Mouse (Mus musculus) frontal cortex, postnatal 25 days (tissue): ENCODE data around the gene Fbln2.
"Not testable (repeated sequence)": the region's sequence is repeated elsewhere in the genome, so short reads cannot be mapped to it uniquely, and the experiment has no call there.

Experiments
- DNase-seq, 2 experiments: peaks; one replicate each; pipeline ENCODE4 v3.0.0; 2022; ENCODE audit warnings: low spot score in 2 of 2

Fbln2 gene

DNA sequence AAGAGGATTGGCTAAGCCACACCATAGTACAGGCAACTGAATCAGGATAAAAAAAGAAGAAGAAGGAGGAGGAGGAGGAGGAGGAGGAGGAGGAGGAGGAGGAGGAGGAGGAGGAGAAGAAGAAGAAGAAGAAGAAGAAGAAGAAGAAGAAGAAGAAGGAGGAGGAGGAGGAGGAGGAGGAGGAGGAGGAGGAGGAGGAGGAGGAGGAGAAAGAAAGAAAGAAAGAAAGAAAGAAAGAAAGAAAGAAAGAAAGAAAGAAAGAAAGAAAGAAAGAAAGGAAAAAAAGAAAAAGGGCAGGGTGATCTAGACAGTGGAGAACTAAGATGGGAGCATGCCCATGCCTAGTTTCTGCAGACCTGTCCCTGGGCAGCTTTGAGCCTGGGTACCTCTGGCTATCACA lies at the start of gene Fbln2:
Fbln2 (plus strand) TSS at position 301 of the 400 bp plus-strand sequence.
- not testable (repeated sequence) for DNase-seq

GRCm38 (mm10) chr6:91163195-91163911 lies 48.9 kb upstream of the Fbln2 start:
- DNase-seq: no peak

DNA sequence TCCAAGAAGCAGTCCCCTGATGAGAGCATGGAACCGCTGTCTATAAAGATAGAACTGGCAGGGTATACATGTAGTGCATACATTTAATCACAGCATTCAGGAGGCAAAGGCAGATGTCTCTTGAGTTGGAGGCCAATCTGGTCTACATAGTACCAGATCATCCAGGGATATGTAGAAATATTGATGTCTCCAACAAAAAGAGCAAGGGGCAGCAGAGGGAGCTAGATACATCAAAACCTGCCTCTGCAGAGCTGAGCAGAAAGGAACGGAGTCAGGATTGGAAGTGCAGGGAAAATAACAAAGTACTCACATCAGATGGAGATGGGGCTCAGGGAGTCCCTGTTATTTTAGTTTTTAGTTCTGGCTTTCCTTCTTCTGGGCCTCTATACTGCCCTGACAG lies 47.7 kb upstream of the Fbln2 start:
- no peak for DNase-seq

GRCm38 (mm10) chr6:91165210-91165609 lies 47.0 kb upstream of the Fbln2 start:
- DNase-seq: peak; percentile 69 to 80

DNA sequence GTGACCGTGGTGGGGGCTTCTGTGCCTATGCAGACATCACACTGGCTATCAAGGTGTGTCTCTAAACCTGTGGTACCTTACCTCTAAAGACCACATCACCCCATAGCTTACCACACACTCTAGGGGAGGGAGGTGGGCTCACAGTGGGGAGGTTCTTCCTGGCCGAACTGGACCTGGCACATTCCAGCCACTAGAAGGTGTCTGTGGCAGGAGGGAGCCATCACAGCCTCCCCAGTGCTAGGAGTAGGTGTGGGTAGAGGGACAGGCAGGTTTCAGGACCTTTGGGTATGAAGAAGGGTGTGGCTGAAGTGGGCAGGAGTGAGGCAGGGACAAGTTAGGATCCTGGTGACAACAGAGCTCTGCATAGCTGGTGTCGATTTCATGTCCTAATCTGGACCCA lies 44.4 kb upstream of the Fbln2 start:
- DNase-seq: no peak

GRCm38 (mm10) chr6:91169129-91169528 lies 43.1 kb upstream of the Fbln2 start:
- no peak for DNase-seq

DNA sequence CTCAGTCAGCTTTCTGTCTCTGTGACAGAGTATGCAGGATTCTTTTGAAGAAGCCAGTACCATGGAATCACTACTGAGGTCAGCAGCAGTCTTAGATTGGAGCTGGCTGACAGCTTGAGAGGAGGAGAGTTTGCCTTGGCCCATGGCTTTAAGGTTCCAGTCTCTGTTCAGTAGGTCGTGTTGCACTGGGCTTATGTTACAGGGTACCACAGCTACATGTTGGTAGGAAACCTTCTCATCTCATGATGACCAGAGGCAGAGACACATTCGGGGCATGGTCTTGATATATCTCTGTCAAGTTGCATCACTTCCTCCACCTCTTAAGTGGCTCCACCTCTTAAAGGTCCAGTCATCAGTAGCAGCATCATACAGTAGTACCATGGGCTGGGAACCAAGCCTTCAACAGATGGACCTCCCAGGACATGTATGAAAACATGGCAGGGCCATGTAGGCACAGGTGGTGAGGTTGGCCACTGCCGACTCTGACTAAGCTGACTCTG lies 40.8 kb upstream of the Fbln2 start:
- no peak for DNase-seq

DNA sequence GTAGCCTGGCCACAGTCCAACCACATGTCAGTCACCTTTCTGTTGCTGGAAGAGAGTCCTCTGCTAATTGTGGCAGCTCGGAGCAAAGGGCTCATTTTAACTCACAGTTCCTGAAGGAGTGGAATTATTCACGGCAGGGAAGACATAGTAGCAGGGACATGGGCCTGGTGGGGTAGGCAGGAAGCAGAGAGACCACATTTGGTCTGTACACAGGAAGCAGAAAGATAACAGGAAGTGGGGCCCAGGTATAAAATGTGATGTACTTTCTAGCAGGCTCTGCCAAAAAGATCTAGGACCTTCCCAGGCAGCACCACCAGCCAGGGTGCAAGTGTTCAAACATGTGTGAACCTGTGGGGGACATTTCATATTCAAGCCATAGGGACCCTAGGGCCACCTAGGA lies 39.9 kb upstream of the Fbln2 start:
- no peak for DNase-seq

- peak; percentile 38 to 58 for DNase-seq
Measured at GRCm38 (mm10) chr6:91173221-91173880, 38.9 kb upstream of the Fbln2 start.

- DNase-seq: no peak
Measured at GRCm38 (mm10) chr6:91174211-91174610, 38.0 kb upstream of the Fbln2 start.

GRCm38 (mm10) chr6:91180767-91181171 lies 31.5 kb upstream of the Fbln2 start:
- DNase-seq: no peak

DNA sequence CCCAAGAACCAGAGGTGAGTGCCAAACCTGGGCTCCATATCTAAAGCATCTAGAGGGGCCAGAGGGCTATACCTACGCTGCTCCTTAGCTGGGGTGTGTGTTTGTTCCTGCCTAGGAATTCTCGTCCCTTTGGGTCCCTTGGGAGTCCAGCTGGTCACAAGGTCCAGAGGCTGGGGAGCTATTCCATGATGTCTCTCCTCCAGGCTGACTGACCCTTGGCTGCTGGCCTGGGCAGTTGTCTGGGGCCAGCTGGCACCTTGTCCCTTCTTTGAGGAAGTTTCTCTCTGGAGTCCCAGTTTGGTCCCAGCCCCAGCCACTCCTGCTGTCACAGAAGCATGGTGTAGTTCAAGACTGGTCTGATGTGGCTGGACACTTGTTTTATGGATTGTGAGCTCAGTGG lies 30.9 kb upstream of the Fbln2 start:
- DNase-seq: no peak

DNA sequence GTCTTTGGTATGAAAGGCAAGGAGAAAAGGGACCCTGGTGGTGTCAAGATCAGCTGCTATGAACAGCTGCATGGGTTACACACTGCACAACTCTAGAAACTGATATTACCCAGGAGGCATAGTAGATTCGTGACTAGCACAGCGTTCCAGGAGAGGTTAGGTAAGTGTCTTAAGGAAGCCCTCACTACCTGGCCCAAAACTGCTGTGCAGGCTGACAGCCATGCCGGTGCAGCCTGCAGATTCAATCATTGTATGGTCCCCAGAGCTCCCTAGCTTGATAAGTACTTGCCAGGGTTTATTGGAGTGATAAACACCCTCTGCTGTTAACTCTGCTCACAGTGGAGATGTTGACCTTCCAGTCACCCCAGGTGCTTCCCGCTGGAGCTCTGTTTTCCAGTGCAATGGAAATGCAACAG lies 30.2 kb upstream of the Fbln2 start:
- DNase-seq: no peak

DNA sequence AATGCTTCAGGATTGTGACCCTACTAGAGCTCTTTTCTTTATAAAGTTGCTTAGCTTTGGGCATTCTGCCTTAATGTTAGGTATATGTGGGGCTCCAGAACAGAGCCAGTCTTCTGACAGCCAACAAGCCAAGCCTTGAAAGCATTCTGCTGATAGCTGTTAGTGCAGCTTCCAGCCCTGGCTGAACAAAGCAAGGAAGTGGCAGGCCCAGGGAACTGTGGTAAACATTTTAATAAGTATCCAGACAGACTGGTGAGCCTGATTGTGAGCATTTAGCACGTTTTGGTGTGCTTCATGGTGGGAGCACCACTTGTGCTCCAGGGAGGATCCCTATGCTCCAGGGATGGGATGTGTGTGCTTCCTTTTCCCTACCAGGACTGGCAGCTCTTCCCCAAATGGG lies 29.2 kb upstream of the Fbln2 start:
- DNase-seq: no peak

GRCm38 (mm10) chr6:91183980-91184379 lies 28.3 kb upstream of the Fbln2 start:
- DNase-seq: no peak

DNA sequence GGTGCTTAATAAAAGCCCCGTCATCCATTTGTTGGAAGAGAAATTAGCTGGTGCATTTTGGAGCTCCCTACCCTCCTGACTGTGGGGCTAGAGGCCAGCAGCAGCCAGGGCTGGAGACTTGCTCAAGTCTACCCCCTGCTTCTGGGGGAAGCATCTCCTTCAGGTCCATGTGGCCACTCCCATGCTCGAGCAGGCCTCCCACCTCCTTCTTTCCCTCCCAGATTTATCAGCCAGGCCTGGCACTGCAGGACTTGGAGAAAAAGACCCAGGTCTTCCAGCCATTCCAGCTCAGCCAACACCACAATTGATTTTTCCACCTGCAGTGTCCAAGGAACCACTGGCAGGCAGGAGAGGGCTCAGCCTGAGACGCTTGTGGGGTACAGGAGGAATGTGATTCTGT lies 27.5 kb upstream of the Fbln2 start:
- DNase-seq: no peak

- DNase-seq: no peak
Measured at GRCm38 (mm10) chr6:91185502-91185901, 26.8 kb upstream of the Fbln2 start.

DNA sequence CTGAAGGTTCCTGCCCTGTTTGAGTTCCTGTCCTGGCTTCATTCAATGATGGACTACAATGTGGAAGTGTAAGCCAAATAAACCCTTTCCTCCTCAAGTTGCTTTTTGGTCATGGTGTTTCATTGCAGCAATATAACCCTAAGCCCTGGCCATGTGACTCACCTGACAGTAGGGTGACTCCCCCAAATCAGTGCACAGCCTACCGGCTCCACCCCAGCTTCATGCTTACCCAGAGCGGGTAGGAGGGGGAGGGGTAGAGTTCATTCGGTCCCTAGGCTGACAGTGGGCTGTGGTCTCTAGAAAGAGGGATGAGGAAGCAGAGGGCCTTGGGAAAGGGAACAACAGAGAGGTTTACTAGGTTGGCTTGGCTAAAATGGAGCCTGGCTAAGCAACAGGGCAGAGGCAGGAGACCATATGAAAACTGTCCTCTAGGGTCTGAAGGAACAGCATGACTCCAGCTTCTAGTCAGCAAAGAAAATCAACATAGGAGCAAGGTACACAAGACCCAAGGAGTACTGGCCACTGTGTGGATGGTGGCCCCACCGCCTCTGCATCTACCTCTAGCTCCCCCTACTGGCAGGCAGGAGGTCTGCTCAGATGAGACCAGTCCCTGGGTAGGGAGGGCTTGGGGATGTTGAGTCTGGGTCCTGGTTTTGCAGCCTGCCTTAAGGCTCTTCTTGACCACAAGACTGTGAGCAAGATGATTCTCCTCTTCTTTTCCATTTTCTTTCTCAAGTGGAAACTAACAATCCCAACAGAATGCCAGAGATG lies 25.9 kb upstream of the Fbln2 start:
- no peak for DNase-seq

GRCm38 (mm10) chr6:91186934-91187333 lies 25.3 kb upstream of the Fbln2 start:
- no peak for DNase-seq

GRCm38 (mm10) chr6:91187871-91188270 lies 24.4 kb upstream of the Fbln2 start:
- no peak for DNase-seq

GRCm38 (mm10) chr6:91189971-91190370 lies 22.3 kb upstream of the Fbln2 start:
- DNase-seq: no peak

DNA sequence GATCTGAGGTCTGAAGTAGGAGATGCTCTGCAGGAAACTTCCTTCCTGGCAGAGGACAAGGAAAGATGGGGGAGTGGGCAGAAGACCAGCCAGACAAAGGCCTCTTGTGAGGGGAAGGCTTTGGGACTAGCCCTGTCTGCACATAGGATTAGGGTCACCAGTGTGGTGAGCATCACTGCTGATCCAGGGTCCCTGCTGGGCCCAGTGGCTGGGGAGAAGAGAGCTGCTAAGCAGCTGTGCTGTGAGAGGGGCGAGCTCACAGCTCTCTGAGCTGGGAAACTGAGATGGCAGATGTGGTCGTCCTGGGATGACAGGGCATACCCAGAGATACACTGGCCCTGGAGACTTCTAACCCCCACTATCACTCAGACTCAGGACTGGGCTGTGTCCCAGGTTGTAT lies 20.8 kb upstream of the Fbln2 start:
- DNase-seq: no peak

GRCm38 (mm10) chr6:91192421-91192820 lies 19.8 kb upstream of the Fbln2 start:
- DNase-seq: no peak
